Mouse (Mus musculus): Measurements from ENCODE around the gene Nxph1.

Nxph1 gene

DNA sequence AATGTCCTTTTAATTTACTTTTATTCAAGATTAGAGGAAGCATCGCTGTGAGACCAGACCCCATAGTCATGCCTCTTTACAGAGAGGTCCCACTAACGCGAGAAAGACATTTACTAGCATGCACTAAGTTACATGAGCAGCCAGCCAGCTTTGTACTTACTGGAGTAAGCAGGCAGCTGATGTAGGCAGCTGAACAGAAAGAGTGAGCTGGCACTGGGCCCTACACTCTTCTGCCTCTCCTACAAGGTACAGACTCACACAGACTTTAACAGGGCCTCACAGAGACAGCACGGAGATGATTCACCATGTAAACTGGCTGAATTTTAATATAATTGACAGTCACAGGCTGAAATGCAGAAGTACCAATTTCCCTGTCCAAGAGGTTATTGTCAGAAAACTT lies 11.6 kb downstream of the Nxph1 start:
- DNase-seq (ENCODE audit: low read depth, low spot score): no peak

DNA sequence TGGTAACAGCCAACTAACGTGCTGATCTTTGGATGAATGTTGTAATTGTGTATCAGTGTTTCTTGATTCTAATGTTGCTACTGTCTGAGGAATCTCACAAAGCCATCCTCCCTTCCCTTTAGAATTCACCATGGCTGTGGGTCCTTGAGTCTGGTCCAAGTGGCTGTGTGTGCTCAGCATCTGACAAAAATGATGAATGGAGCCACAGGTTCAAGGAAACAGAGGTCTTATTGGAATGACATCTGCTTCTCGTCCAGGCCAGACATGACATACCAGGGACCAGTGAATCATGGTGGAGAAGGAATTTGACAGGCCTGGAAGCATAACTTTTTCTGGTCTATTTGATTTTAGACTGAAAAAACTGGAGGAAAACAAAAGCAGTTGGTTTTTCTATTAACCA lies 22.3 kb downstream of the Nxph1 start:
- no peak for DNase-seq (ENCODE audit: low read depth, low spot score)

- no peak for DNase-seq (ENCODE audit: low read depth, low spot score)
These were observed 31.1 kb downstream of the Nxph1 start for GRCm38 (mm10) chr6:8979237-8979871.

- peak; percentile 3 for DNase-seq (ENCODE audit: low read depth, low spot score)
These were observed 48.2 kb downstream of the Nxph1 start for GRCm38 (mm10) chr6:8996301-8996943.

DNA sequence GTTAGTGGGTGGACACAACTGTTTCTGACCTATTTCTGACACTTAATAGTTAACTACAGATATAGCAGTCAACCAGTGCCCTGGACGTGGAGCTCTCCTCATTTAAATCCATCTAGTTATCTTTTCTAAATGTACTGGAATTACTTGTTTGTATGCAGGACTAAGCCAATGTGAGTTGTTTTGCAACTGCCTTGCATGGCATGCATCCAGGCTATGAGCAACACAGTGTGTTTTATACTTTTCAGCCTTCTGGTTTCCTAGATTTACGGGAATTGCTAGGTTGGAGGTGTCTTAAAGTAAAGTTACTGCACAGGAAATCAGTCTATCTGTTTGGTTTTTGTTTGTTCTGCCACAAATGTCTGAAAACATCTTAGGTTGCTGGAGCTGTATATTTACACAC lies 49.1 kb downstream of the Nxph1 start:
- DNase-seq (ENCODE audit: low read depth, low spot score): no peak

- DNase-seq (ENCODE audit: low read depth, low spot score): no peak
These were observed 54.5 kb downstream of the Nxph1 start for GRCm38 (mm10) chr6:9002686-9003085.

- DNase-seq (ENCODE audit: low read depth, low spot score): no peak
These were observed 78.4 kb downstream of the Nxph1 start for GRCm38 (mm10) chr6:9026631-9027030.

DNA sequence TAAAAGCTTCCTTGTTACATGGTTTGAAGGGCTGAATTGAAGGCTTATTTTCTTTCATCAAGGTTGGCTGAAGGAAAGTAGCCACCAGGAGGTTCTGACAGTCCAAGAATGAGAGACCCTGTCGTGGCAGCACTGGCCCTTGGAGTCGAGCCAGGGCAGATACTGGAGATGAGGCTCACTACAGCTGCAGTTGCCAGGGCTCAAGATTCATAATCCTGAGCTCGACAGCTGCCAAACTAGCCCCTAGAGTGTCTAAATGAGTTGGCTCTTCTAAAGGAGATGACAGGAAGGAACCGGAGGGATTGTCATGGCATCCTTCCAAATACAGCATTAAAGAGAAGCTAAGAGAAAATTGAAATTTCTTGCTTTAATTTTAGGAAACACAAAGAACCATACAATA lies 78.9 kb downstream of the Nxph1 start:
- DNase-seq (ENCODE audit: low read depth, low spot score): no peak

GRCm38 (mm10) chr6:9028501-9028900 lies 80.3 kb downstream of the Nxph1 start:
- no peak for DNase-seq (ENCODE audit: low read depth, low spot score)

- no peak for DNase-seq (ENCODE audit: low read depth, low spot score)
These were observed 91.1 kb downstream of the Nxph1 start for GRCm38 (mm10) chr6:9039286-9039685.

GRCm38 (mm10) chr6:9040991-9041390 lies 92.8 kb downstream of the Nxph1 start:
- DNase-seq (ENCODE audit: low read depth, low spot score): no peak

DNA sequence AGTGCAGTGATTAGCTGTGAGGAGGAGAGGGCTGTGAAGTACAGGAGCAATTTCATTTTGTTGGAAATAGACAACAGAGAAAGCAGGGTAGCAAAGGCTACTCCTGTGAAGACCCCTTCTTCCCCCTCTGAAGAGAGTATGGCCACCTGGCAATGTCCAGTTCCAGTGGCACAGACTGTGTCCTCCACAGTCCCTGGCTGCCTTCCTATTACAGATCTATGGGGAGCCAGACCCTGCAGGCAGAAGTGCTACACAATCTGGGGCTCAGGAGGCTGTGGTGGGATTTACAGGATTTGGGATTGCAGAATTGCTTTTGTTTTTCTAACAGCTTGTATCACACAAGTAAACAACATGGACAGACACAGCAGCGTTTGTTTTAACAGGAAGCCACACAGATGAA lies 94.2 kb downstream of the Nxph1 start:
- DNase-seq (ENCODE audit: low read depth, low spot score): no peak

GRCm38 (mm10) chr6:9046815-9047214 lies 98.6 kb downstream of the Nxph1 start:
- peak; percentile 23 for DNase-seq (ENCODE audit: low read depth, low spot score)

- DNase-seq (ENCODE audit: low read depth, low spot score): no peak
These were observed 113.3 kb downstream of the Nxph1 start for GRCm38 (mm10) chr6:9061261-9062105.

DNA sequence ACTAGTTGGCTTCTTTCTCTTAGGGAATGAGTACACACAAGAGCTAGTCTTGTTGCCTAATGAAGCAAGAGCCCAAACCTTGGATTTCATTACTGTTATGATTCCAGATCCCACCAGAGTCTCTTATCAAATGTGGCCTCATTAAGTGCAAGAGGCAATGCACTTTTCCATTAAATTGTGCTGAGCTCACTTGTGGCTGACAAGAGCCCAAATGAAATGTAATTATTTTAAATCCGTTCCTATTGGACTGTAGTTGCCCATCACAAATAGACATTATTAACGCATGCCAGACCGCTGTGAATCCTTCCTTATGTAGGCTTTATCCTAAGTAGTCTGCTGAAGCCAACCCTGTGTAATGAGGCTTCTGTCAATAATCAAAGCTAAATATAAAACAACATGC lies 118.2 kb downstream of the Nxph1 start:
- no peak for DNase-seq (ENCODE audit: low read depth, low spot score)

DNA sequence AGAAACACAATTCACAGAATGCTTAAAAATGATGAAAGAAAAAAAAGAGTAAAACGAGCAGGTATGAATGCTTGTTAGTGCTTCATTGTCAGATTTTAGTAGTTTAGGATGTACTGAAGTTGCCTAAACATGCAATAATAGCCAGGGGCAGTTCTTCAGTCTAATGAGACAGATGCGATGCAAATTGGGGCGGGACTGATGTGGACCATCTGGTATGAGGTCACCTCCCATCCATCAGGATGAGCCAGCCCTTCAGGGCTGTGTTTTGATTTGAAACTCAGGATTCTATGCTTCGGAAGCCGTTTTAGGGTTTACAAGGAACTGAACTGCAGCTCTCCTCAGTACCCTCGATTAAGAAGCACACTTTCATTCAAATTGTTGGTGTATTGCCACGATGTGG lies 121.7 kb downstream of the Nxph1 start:
- DNase-seq (ENCODE audit: low read depth, low spot score): peak; percentile 36

GRCm38 (mm10) chr6:9076463-9076862 lies 128.2 kb downstream of the Nxph1 start:
- no peak for DNase-seq (ENCODE audit: low read depth, low spot score)

GRCm38 (mm10) chr6:9077793-9078689 lies 129.8 kb downstream of the Nxph1 start:
- DNase-seq (ENCODE audit: low read depth, low spot score): no peak

- no peak for DNase-seq (ENCODE audit: low read depth, low spot score)
These were observed 135.6 kb downstream of the Nxph1 start for GRCm38 (mm10) chr6:9083851-9084250.

DNA sequence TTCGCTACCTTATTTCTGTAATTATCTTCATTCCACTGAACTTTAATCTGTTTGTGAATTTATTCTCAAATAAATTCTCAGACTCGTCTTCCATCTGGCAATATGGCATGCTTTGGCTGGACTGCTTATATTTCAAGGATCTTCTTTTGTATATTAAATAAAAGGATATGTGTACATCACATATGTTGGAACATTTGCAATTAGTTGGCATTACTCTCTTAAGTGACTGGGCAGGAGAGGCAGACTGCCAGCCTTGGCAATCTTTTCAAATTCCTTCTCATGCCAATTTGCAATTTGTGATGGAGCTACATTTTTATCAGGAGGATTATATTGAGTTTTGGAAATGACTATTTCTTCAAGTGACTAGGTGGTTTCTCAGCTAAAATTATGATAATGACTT lies 149.1 kb downstream of the Nxph1 start:
- no peak for DNase-seq (ENCODE audit: low read depth, low spot score)

DNA sequence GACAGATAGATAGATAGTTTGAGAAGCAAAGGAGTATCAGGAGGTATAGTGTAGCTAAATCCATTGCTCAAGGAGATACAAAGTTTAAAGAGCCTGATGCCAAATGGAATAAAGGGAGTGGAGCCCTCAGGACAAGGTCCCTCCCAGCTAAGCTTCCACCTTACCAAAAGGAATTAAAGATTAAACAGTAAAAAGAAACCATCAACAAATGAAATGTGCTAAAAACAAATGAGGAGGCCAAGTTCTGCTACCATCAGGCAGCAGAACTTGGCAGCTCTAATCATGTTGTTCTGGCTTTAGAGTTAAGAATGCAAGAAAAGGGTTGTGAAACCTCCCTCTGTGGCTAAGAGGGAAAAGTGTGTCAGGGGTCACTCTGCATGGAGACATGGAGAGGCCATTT lies 159.1 kb downstream of the Nxph1 start:
- DNase-seq (ENCODE audit: low read depth, low spot score): no peak

DNA sequence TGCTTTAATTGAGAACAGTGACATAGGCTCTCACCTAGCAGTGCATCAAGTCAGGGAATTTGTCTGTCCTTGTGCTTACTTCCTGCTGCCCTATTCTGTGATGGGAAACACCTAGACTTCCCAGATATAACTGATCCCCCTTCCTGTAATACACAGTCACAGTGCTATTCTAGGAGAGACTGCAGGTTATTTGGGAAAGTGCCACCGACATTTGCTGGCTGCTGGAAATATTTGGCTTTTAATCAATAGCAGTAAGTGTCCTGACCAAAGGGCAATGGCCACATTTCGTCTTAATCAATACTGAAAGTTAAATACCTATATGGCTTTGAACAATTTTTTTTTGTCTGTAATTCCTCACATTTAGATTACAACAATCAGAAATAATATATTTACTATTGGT lies 170.9 kb downstream of the Nxph1 start:
- no peak for DNase-seq (ENCODE audit: low read depth, low spot score)
